In genomic region chr17:76625976-76626375, GRCm38 (mm10) we compare ENCODE assay signal across 24 mouse cellular contexts.
DNase-seq lines count a peak whose midpoint lies in the region; ATAC-seq and TF ChIP-seq lines count a peak whose summit lies in the region.
"Had no signal": no experiment of that assay in that cellular context is flagged by ENCODE, and none has a peak within 500 bp of the region (broad histone marks: within the 10 kb centered on the region; RNA-seq: fewer than 3 reads in every experiment).

No protein-coding gene starts in this region.

- H3K27ac ChIP-seq in forebrain, postnatal 0 days (ENCODE audit: low read depth, low read length): no peak overlapping the region
- no peak overlapping the region for H3K27ac ChIP-seq in forebrain, embryonic 11.5 days (ENCODE audit: low read depth, low read length)
- H3K27ac ChIP-seq: embryonic facial prominence, embryonic 13.5 days; gastrocnemius, adult 2 months; hindbrain, embryonic 12.5 days; limb, embryonic 15.5 days; liver, embryonic 15.5 days; lung, embryonic 15.5 days; midbrain, embryonic 15.5 days; neural tube, embryonic 12.5 days; stomach, embryonic 15.5 days had no signal

- H3K4me3 ChIP-seq in forebrain, postnatal 0 days (ENCODE audit: low read depth, low read length): no peak overlapping the region
- H3K4me3 ChIP-seq in forebrain, embryonic 11.5 days (ENCODE audit: low read depth, low read length): no peak overlapping the region
- H3K4me3 ChIP-seq: embryonic facial prominence, embryonic 13.5 days; erythroblast, embryonic 14.5 days; gastrocnemius, adult 2 months; hindbrain, embryonic 12.5 days; limb, embryonic 15.5 days; liver, embryonic 15.5 days; lung, embryonic 15.5 days; midbrain, embryonic 15.5 days; neural tube, embryonic 12.5 days; stomach, embryonic 15.5 days had no signal

- H3K9me3 ChIP-seq in forebrain, postnatal 0 days (ENCODE audit: low read length): no peaks in the 10 kb centered on the region
- H3K9me3 ChIP-seq in forebrain, embryonic 11.5 days (ENCODE audit: control insufficient read depth, low read length): no peaks in the 10 kb centered on the region
- H3K9me3 ChIP-seq: embryonic facial prominence, embryonic 13.5 days; hindbrain, embryonic 12.5 days; limb, embryonic 15.5 days; liver, embryonic 15.5 days; lung, embryonic 15.5 days; midbrain, embryonic 15.5 days; neural tube, embryonic 12.5 days; stomach, embryonic 15.5 days had no signal

- peak; percentile 43; the same call in 1 of the 2 replicates for ATAC-seq in forebrain, postnatal 0 days
- no peak for ATAC-seq in forebrain, embryonic 11.5 days (replicated peaks; ENCODE audit: low FRiP score)
- ATAC-seq: intestine, postnatal 0 days; midbrain, embryonic 15.5 days had no signal

- H3K27me3 ChIP-seq in forebrain, postnatal 0 days (ENCODE audit: insufficient read depth, low read length): no peaks in the 10 kb centered on the region
- no peaks in the 10 kb centered on the region for H3K27me3 ChIP-seq in forebrain, embryonic 11.5 days (ENCODE audit: control insufficient read depth, insufficient read depth, low read length)
- H3K27me3 ChIP-seq: embryonic facial prominence, embryonic 13.5 days; hindbrain, embryonic 12.5 days; limb, embryonic 15.5 days; liver, embryonic 15.5 days; lung, embryonic 15.5 days; midbrain, embryonic 15.5 days; neural tube, embryonic 12.5 days; stomach, embryonic 15.5 days had no signal

- peak; percentile 49 for DNase-seq in forebrain, postnatal 0 days
- no peak for DNase-seq in forebrain, embryonic 11.5 days (ENCODE audit: low spot score)
- DNase-seq in layer of hippocampus, adult 11-12 months (ENCODE audit: low spot score): peak; percentile 63
- DNase-seq in layer of hippocampus, adult 9-10 months (ENCODE audit: low spot score): peak; percentile 49
- DNase-seq in right cerebral cortex, postnatal 10 days (ENCODE audit: low spot score in 2 of 2): peak; percentile 37 to 49
- no peak for DNase-seq in embryo, embryonic 10 days (ENCODE audit: low spot score)
- DNase-seq in adrenal gland, postnatal 14 days: no peak
- DNase-seq: adrenal gland, adult 2 months; embryo, embryonic 11 days; gastrocnemius, adult 2 months; kidney, postnatal 25 days; left cerebral cortex, postnatal 4 days; lung, postnatal 4 days; thymus, adult 18-20 months had no signal

- H3K4me1 ChIP-seq in forebrain, postnatal 0 days (ENCODE audit: insufficient read depth): no peaks in the 10 kb centered on the region
- no peaks in the 10 kb centered on the region for H3K4me1 ChIP-seq in forebrain, embryonic 11.5 days (replicated peaks; ENCODE audit: control insufficient read depth, insufficient read depth, low read length)
- H3K4me1 ChIP-seq: embryonic facial prominence, embryonic 13.5 days; hindbrain, embryonic 12.5 days; limb, embryonic 15.5 days; liver, embryonic 15.5 days; lung, embryonic 15.5 days; midbrain, embryonic 15.5 days; neural tube, embryonic 12.5 days; stomach, embryonic 15.5 days had no signal

- TF ChIP-seq CTCF in forebrain, postnatal 0 days (IDR thresholded peaks at IDR 0.05; ENCODE audit: low read depth): no peak

- WGBS in forebrain, postnatal 0 days: 68% methylated on average over 7 of the region's 7 CpGs
- 90% methylated on average over 7 of the region's 7 CpGs for WGBS in forebrain, embryonic 11.5 days

- no peaks in the 10 kb centered on the region for H3K36me3 ChIP-seq in forebrain, postnatal 0 days (ENCODE audit: insufficient read depth)
- no peaks in the 10 kb centered on the region for H3K36me3 ChIP-seq in forebrain, embryonic 11.5 days (ENCODE audit: control insufficient read depth, insufficient read depth, low read length)
- H3K36me3 ChIP-seq: embryonic facial prominence, embryonic 13.5 days; hindbrain, embryonic 12.5 days; limb, embryonic 15.5 days; liver, embryonic 15.5 days; lung, embryonic 15.5 days; midbrain, embryonic 15.5 days; neural tube, embryonic 12.5 days; stomach, embryonic 15.5 days had no signal

- no peak overlapping the region for H3K4me2 ChIP-seq in forebrain, postnatal 0 days (ENCODE audit: low read depth)
- H3K4me2 ChIP-seq in forebrain, embryonic 11.5 days (ENCODE audit: low read depth, low read length, severe bottlenecking): no peak overlapping the region
- H3K4me2 ChIP-seq: embryonic facial prominence, embryonic 13.5 days; hindbrain, embryonic 12.5 days; limb, embryonic 15.5 days; liver, embryonic 15.5 days; lung, embryonic 15.5 days; midbrain, embryonic 15.5 days; neural tube, embryonic 12.5 days; stomach, embryonic 15.5 days had no signal

- H3K9ac ChIP-seq in forebrain, postnatal 0 days: no peak overlapping the region
- H3K9ac ChIP-seq in forebrain, embryonic 11.5 days (ENCODE audit: low read length): no peak overlapping the region
- H3K9ac ChIP-seq: embryonic facial prominence, embryonic 13.5 days; hindbrain, embryonic 12.5 days; limb, embryonic 15.5 days; liver, embryonic 15.5 days; lung, embryonic 15.5 days; midbrain, embryonic 15.5 days; neural tube, embryonic 12.5 days; stomach, embryonic 15.5 days had no signal

Comparison
In these comparisons a context has a peak if more than half of its experiments do, and no peak if none do; other contexts are left out.
1. DNase-seq: peak in forebrain, postnatal 0 days (single experiment), layer of hippocampus, adult 11-12 months (single experiment), layer of hippocampus, adult 9-10 months (single experiment) and right cerebral cortex, postnatal 10 days (2 of 2); none in forebrain, embryonic 11.5 days (single experiment), embryo, embryonic 10 days (single experiment) and adrenal gland, postnatal 14 days (single experiment).